Mouse (Mus musculus): Measurements from ENCODE around the gene Itgad. TPM values are rescaled to one million over a fixed set of nuclear protein-coding genes. Genes with fewer than 3 reads are reported as not detected.

Itgad gene
- polyA plus RNA-seq, 1 experiment = 0.13 TPM

DNA sequence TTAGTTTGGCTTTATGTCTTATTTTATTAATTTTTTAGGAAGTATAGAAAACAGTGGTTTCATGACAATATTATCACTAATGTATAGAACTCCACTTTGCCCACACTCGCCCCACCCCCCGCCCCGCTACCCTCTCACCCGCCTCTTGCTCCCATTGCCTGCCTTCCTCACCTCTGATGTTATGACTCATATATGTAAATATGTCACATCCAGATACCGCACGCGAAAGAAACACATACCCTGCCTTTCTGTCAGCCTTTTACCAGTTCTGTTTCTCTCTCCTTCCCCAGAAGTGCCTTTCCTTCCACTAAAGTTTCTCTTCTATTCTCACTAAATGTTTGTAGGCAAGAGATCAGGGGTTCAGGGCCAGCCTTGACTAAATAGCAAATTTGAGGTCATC, 12.2 kb downstream of the Itgad start:
- Histone ChIP-seq H3K4me3 (no peak overlapping the region), H3K27me3 (ENCODE audit: control insufficient read depth, insufficient read depth, insufficient read length) (peaks cover 5% of the 10 kb centered on the region), H3K4me2 (ENCODE audit: low read depth) (no peak overlapping the region), H3K79me2 (ENCODE audit: control insufficient read depth, insufficient read depth) (no peaks in the 10 kb centered on the region), H3ac (ENCODE audit: control insufficient read depth, insufficient read length) (no peak overlapping the region), H3K36me3 (ENCODE audit: control insufficient read depth, insufficient read depth) (no peaks in the 10 kb centered on the region)
- TF ChIP-seq SRF (IDR thresholded peaks at IDR 0.05; ENCODE audit: control insufficient read depth, insufficient read length, low read depth) (no peak), TCF12 (IDR thresholded peaks at IDR 0.05; ENCODE audit: insufficient read depth, poor library complexity, severe bottlenecking) (no peak)

GRCm38 (mm10) chr7:128169996-128170395, 15.8 kb downstream of the Itgad start:
- H3K27me3 ChIP-seq (ENCODE audit: control insufficient read depth, insufficient read depth, insufficient read length) = peaks cover 19% of the 10 kb centered on the region
- no peak for TF ChIP-seq TCF12 (IDR thresholded peaks at IDR 0.05; ENCODE audit: insufficient read depth, poor library complexity, severe bottlenecking)
- no peak for TF ChIP-seq POLR2A (IDR thresholded peaks at IDR 0.05; ENCODE audit: insufficient read length, low read depth)
- no peak for TF ChIP-seq MYOD1 (IDR thresholded peaks at IDR 0.05; ENCODE audit: control insufficient read depth in 1 of 3, insufficient read length in 2 of 3, low read depth in 2 of 3)
- no peak for TF ChIP-seq USF1 (IDR thresholded peaks at IDR 0.05; ENCODE audit: low read depth)
- no peak for TF ChIP-seq REST (IDR thresholded peaks at IDR 0.05; ENCODE audit: insufficient read depth, insufficient read length)
- TF ChIP-seq MAX (IDR thresholded peaks at IDR 0.05; ENCODE audit: low read depth) = no peak
- no peak for TF ChIP-seq MYOG (IDR thresholded peaks at IDR 0.05; ENCODE audit: control insufficient read depth in 1 of 3, insufficient read depth in 1 of 3, insufficient read length in 2 of 3, low read depth in 2 of 3)
- TF ChIP-seq CEBPB (IDR thresholded peaks at IDR 0.05; ENCODE audit: insufficient read depth, poor library complexity, severe bottlenecking) = no peak
- no peak for TF ChIP-seq TCF3 (IDR thresholded peaks at IDR 0.05; ENCODE audit: insufficient read length, low read depth)
- no peaks in the 10 kb centered on the region for H3K36me3 ChIP-seq (ENCODE audit: control insufficient read depth, insufficient read depth)
- H3K4me3 ChIP-seq = no peak overlapping the region
- no peak overlapping the region for H3K4me2 ChIP-seq (ENCODE audit: low read depth)
- no peaks in the 10 kb centered on the region for H3K79me2 ChIP-seq (ENCODE audit: control insufficient read depth, insufficient read depth)
- H3ac ChIP-seq (ENCODE audit: control insufficient read depth, insufficient read length) = no peak overlapping the region

DNA sequence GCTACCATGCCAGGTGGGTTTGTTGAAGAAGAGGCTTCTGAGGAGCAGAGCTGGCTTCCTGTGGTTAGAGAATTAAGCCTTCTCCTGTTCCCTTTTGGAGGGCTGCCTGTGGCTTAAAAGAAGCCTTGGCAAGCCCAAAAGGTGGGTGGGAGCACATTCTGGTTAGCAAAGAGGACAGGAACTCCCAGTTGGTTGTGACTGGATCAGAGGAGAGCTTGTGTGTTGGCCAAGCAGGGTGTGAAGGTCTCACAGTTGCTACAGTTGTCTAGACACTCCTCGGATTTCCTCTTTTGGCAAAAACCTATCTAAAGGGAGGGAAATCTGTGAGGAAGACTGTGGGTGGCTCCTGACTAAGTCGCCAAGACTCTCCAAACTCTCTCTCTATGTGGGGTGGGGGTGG, 24.2 kb downstream of the Itgad start:
- TF ChIP-seq MYOG (IDR thresholded peaks at IDR 0.05; ENCODE audit: control insufficient read depth in 1 of 3, insufficient read depth in 1 of 3, insufficient read length in 2 of 3, low read depth in 2 of 3) (peak in 1 of 3 experiments; percentile 19), E2F4 (IDR thresholded peaks at IDR 0.05; ENCODE audit: insufficient read depth) (no peak)
- H3ac ChIP-seq (ENCODE audit: control insufficient read depth, insufficient read length) = no peak overlapping the region
- H3K27me3 ChIP-seq (ENCODE audit: control insufficient read depth, insufficient read depth, insufficient read length) = peaks cover 60% of the 10 kb centered on the region
- H3K4me3 ChIP-seq = no peak overlapping the region
- H3K36me3 ChIP-seq (ENCODE audit: control insufficient read depth, insufficient read depth) = no peaks in the 10 kb centered on the region
- H3K79me2 ChIP-seq (ENCODE audit: control insufficient read depth, insufficient read depth) = no peaks in the 10 kb centered on the region
- H3K4me2 ChIP-seq (ENCODE audit: low read depth) = no peak overlapping the region

GRCm38 (mm10) chr7:128180126-128180525, 25.9 kb downstream of the Itgad start:
- TF ChIP-seq POLR2A (IDR thresholded peaks at IDR 0.05; ENCODE audit: insufficient read length, low read depth) = no peak
- TF ChIP-seq CEBPB (IDR thresholded peaks at IDR 0.05; ENCODE audit: insufficient read depth, poor library complexity, severe bottlenecking) = no peak
- no peak for TF ChIP-seq TCF12 (IDR thresholded peaks at IDR 0.05; ENCODE audit: insufficient read depth, poor library complexity, severe bottlenecking)
- no peak for TF ChIP-seq SRF (IDR thresholded peaks at IDR 0.05; ENCODE audit: control insufficient read depth, insufficient read length, low read depth)
- no peak for TF ChIP-seq E2F4 (IDR thresholded peaks at IDR 0.05; ENCODE audit: insufficient read depth)
- TF ChIP-seq USF1 (IDR thresholded peaks at IDR 0.05; ENCODE audit: low read depth) = no peak
- TF ChIP-seq MYOG (IDR thresholded peaks at IDR 0.05; ENCODE audit: control insufficient read depth in 1 of 3, insufficient read depth in 1 of 3, insufficient read length in 2 of 3, low read depth in 2 of 3) = no peak
- no peak for TF ChIP-seq POLR2AphosphoS2 (IDR thresholded peaks at IDR 0.05; ENCODE audit: insufficient read length, low read depth)
- no peak for TF ChIP-seq REST (IDR thresholded peaks at IDR 0.05; ENCODE audit: insufficient read depth, insufficient read length)
- no peak for TF ChIP-seq MAX (IDR thresholded peaks at IDR 0.05; ENCODE audit: low read depth)
- no peak for TF ChIP-seq MYOD1 (IDR thresholded peaks at IDR 0.05; ENCODE audit: control insufficient read depth in 1 of 3, insufficient read length in 2 of 3, low read depth in 2 of 3)
- TF ChIP-seq TCF3 (IDR thresholded peaks at IDR 0.05; ENCODE audit: insufficient read length, low read depth) = no peak

GRCm38 (mm10) chr7:128180546-128180945, 26.4 kb downstream of the Itgad start:
- no peaks in the 10 kb centered on the region for H3K36me3 ChIP-seq (ENCODE audit: control insufficient read depth, insufficient read depth)
- TF ChIP-seq MYOD1 (IDR thresholded peaks at IDR 0.05; ENCODE audit: control insufficient read depth in 1 of 3, insufficient read length in 2 of 3, low read depth in 2 of 3) = no peak
- H3K4me2 ChIP-seq (ENCODE audit: low read depth) = no peak overlapping the region
- peaks cover 60% of the 10 kb centered on the region for H3K27me3 ChIP-seq (ENCODE audit: control insufficient read depth, insufficient read depth, insufficient read length)
- H3K79me2 ChIP-seq (ENCODE audit: control insufficient read depth, insufficient read depth) = no peaks in the 10 kb centered on the region
- no peak overlapping the region for H3K4me3 ChIP-seq
- H3ac ChIP-seq (ENCODE audit: control insufficient read depth, insufficient read length) = no peak overlapping the region

More at GRCm38 (mm10) chr7:128180126-128180525, 25.9 kb downstream of the Itgad start:
- Histone ChIP-seq H3K79me2 (ENCODE audit: control insufficient read depth, insufficient read depth) (no peaks in the 10 kb centered on the region), H3K4me3 (no peak overlapping the region), H3K36me3 (ENCODE audit: control insufficient read depth, insufficient read depth) (no peaks in the 10 kb centered on the region), H3ac (ENCODE audit: control insufficient read depth, insufficient read length) (no peak overlapping the region), H3K4me2 (ENCODE audit: low read depth) (no peak overlapping the region), H3K27me3 (ENCODE audit: control insufficient read depth, insufficient read depth, insufficient read length) (peaks cover 61% of the 10 kb centered on the region)

DNA sequence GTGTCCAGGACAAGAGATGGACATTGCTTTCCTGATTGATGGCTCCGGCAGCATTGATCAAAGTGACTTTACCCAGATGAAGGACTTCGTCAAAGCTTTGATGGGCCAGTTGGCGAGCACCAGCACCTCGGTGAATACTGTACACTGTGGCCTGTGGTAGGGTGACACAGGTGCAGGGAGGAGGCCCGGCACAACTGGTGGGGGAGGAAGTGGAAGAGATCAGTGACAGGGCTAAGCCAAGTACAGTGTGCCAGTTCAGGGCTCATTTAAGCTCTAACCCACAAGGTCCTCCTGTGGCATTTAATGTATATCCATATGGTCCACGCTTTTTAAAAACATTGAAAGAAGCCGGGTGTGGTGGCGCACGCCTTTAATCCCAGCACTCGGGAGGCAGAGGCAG, 27.5 kb downstream of the Itgad start:
- Histone ChIP-seq H3K4me3 (no peak overlapping the region), H3K79me2 (ENCODE audit: control insufficient read depth, insufficient read depth) (no peaks in the 10 kb centered on the region), H3ac (ENCODE audit: control insufficient read depth, insufficient read length) (no peak overlapping the region), H3K27me3 (ENCODE audit: control insufficient read depth, insufficient read depth, insufficient read length) (peaks cover 63% of the 10 kb centered on the region), H3K36me3 (ENCODE audit: control insufficient read depth, insufficient read depth) (no peaks in the 10 kb centered on the region), H3K4me2 (ENCODE audit: low read depth) (no peak overlapping the region)
- TF ChIP-seq MYOG (IDR thresholded peaks at IDR 0.05; ENCODE audit: control insufficient read depth in 1 of 3, insufficient read depth in 1 of 3, insufficient read length in 2 of 3, low read depth in 2 of 3) = peak in 1 of 3 experiments; percentile 35
- peak in 1 of 3 experiments; percentile 34 for TF ChIP-seq MYOD1 (IDR thresholded peaks at IDR 0.05; ENCODE audit: control insufficient read depth in 1 of 3, insufficient read length in 2 of 3, low read depth in 2 of 3)
- TF ChIP-seq TCF3 (IDR thresholded peaks at IDR 0.05; ENCODE audit: insufficient read length, low read depth) = no peak
